Comparison of ENCODE assay signal across 22 mouse cellular contexts in the genomic region with DNA sequence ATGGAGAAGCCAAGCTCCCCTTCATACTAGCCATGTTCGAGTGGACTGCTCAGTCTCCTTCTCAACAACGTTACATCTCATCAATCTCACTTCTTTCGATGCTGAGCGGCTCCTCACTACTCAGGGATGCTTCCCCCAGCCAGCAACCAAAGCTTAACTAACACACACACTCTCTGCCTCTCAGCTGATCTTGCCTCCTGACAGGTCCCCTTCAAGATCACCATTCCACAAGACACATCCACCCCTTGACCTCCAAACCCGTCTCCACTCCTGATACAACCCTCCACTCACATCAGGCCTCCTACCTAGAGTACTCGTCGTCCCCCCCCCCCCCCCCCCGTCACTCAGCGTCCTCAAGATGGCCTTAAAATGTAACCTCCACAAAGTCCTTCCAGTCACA.
"Had no signal": no experiment of that assay in that cellular context is flagged by ENCODE, and none has a peak within 500 bp of the region (broad histone marks: within the 10 kb centered on the region; RNA-seq: fewer than 3 reads in every experiment).

No protein-coding gene starts in this region.

- H3K9ac ChIP-seq: heart, embryonic 12.5 days; hindbrain, embryonic 13.5 days; hindbrain, embryonic 15.5 days; limb, embryonic 13.5 days; limb, embryonic 15.5 days; liver, embryonic 12.5 days; liver, embryonic 14.5 days had no signal

- ATAC-seq: hindbrain, postnatal 0 days; intestine, embryonic 16.5 days; liver, embryonic 12.5 days had no signal

- H3K9me3 ChIP-seq: heart, embryonic 12.5 days; hindbrain, embryonic 13.5 days; hindbrain, embryonic 15.5 days; limb, embryonic 13.5 days; limb, embryonic 15.5 days; liver, embryonic 12.5 days had no signal

- H3K4me2 ChIP-seq: heart, embryonic 12.5 days; hindbrain, embryonic 13.5 days; hindbrain, embryonic 15.5 days; limb, embryonic 13.5 days; limb, embryonic 15.5 days; liver, embryonic 12.5 days had no signal

- H3K27ac ChIP-seq: hindbrain, embryonic 13.5 days; hindbrain, embryonic 15.5 days; hindbrain, postnatal 0 days; kidney, postnatal 0 days; limb, embryonic 13.5 days; limb, embryonic 15.5 days; liver, embryonic 12.5 days; liver, embryonic 14.5 days had no signal

- H3K27me3 ChIP-seq: heart, embryonic 12.5 days; hindbrain, embryonic 13.5 days; hindbrain, embryonic 15.5 days; limb, embryonic 13.5 days; limb, embryonic 15.5 days; liver, embryonic 12.5 days had no signal

- H3K4me3 ChIP-seq: heart, embryonic 12.5 days; hindbrain, embryonic 13.5 days; hindbrain, embryonic 15.5 days; limb, embryonic 13.5 days; limb, embryonic 15.5 days; liver, embryonic 12.5 days had no signal

- DNase-seq: gastrocnemius, postnatal 10 days; gastrocnemius, postnatal 25 days; heart, adult 18-20 months; heart, postnatal 10 days; kidney, adult 11 months; kidney, adult 2 months; kidney, adult 9 months; kidney, postnatal 14 days; kidney, postnatal 36 days; layer of hippocampus, adult 9-11 months; layer of hippocampus, postnatal 36 days; left cerebral cortex, postnatal 4 days had no signal

- H3K36me3 ChIP-seq: heart, embryonic 12.5 days; hindbrain, embryonic 13.5 days; hindbrain, embryonic 15.5 days; limb, embryonic 13.5 days; limb, embryonic 15.5 days had no signal
